ENCODE assay signal across 8 mouse cellular contexts in genomic region chrX:110814151-110814571, GRCm38 (mm10). TPM values are rescaled to one million over a fixed set of nuclear protein-coding genes. Genes with fewer than 3 reads are reported as not detected.
A peak's percentile ranks its signal among the peaks of the same experiment; 100 is the strongest.
DNase-seq lines count a peak whose midpoint lies in the region; ATAC-seq lines count a peak whose summit lies in the region.

Pou3f4 (plus strand) TSS chrX:110814280.

- H3K27ac ChIP-seq in embryonic facial prominence, embryonic 14.5 days (replicated peaks; ENCODE audit: low read depth, low read length) = peak within 1 kb of the TSS; percentile 13; the same call in 1 of the 2 replicates
- H3K27ac ChIP-seq in hindbrain, embryonic 11.5 days (ENCODE audit: low read depth, low read length) = peak within 1 kb of the TSS; percentile 89
- H3K27ac ChIP-seq in stomach, embryonic 15.5 days = no peak within 1 kb of the TSS

- peak; percentile 7 for DNase-seq in urinary bladder, postnatal 14 days (ENCODE audit: low spot score)
- DNase-seq in urinary bladder, postnatal 10 days (ENCODE audit: low spot score) = no peak
- DNase-seq in embryonic facial prominence, embryonic 14.5 days (ENCODE audit: low spot score) = peak; percentile 92
- DNase-seq in hindbrain, embryonic 11.5 days (ENCODE audit: low spot score) = peak; percentile 76
- peak; percentile 74 to 78 for DNase-seq in layer of hippocampus, postnatal 36 days
- peak; percentile 86 for DNase-seq in mesoderm, embryonic 11.5 days (ENCODE audit: low read depth, low spot score)
- DNase-seq in spleen, postnatal 14 days (ENCODE audit: low spot score in 2 of 2) = no peak

- peak within 1 kb of the TSS; percentile 54 for H3K9ac ChIP-seq in embryonic facial prominence, embryonic 14.5 days (ENCODE audit: low read depth, low read length)
- H3K9ac ChIP-seq in hindbrain, embryonic 11.5 days (ENCODE audit: low read depth, low read length) = peak within 1 kb of the TSS; percentile 74
- H3K9ac ChIP-seq in stomach, embryonic 15.5 days = no peak within 1 kb of the TSS

- peaks cover 23% of the 10 kb centered on the region for H3K27me3 ChIP-seq in embryonic facial prominence, embryonic 14.5 days (replicated peaks; ENCODE audit: control insufficient read depth, insufficient read depth, low read length)
- no peaks in the 10 kb centered on the region for H3K27me3 ChIP-seq in hindbrain, embryonic 11.5 days (ENCODE audit: control insufficient read depth, insufficient read depth, low read length)
- peaks cover 10% of the 10 kb centered on the region; the same call in 1 of the 2 replicates for H3K27me3 ChIP-seq in stomach, embryonic 15.5 days (replicated peaks)

- peak within 1 kb of the TSS; percentile 47 for H3K4me3 ChIP-seq in embryonic facial prominence, embryonic 14.5 days (ENCODE audit: low read depth, low read length)
- H3K4me3 ChIP-seq in hindbrain, embryonic 11.5 days (ENCODE audit: low read depth, low read length) = peak within 1 kb of the TSS; percentile 60
- peak within 1 kb of the TSS; percentile 39 for H3K4me3 ChIP-seq in stomach, embryonic 15.5 days (replicated peaks)

- H3K9me3 ChIP-seq in embryonic facial prominence, embryonic 14.5 days (ENCODE audit: control insufficient read depth, low read length) = no peaks in the 10 kb centered on the region
- H3K9me3 ChIP-seq in hindbrain, embryonic 11.5 days (ENCODE audit: control insufficient read depth, low read length) = no peaks in the 10 kb centered on the region
- no peaks in the 10 kb centered on the region for H3K9me3 ChIP-seq in stomach, embryonic 15.5 days

- peak; percentile 97 for ATAC-seq in embryonic facial prominence, embryonic 14.5 days (ENCODE audit: low read depth)
- ATAC-seq in hindbrain, embryonic 11.5 days (ENCODE audit: low FRiP score) = peak; percentile 87
- ATAC-seq in stomach, embryonic 15.5 days (ENCODE audit: insufficient read depth, low FRiP score, low read depth) = peak; percentile 94

- H3K36me3 ChIP-seq in embryonic facial prominence, embryonic 14.5 days (ENCODE audit: control insufficient read depth, insufficient read depth, low read length) = no peaks in the 10 kb centered on the region
- no peaks in the 10 kb centered on the region for H3K36me3 ChIP-seq in hindbrain, embryonic 11.5 days (ENCODE audit: control insufficient read depth, insufficient read depth, low read length)
- no peaks in the 10 kb centered on the region for H3K36me3 ChIP-seq in stomach, embryonic 15.5 days

- H3K4me1 ChIP-seq in embryonic facial prominence, embryonic 14.5 days (ENCODE audit: control insufficient read depth, insufficient read depth, low read length) = no peaks in the 10 kb centered on the region
- no peaks in the 10 kb centered on the region for H3K4me1 ChIP-seq in hindbrain, embryonic 11.5 days (replicated peaks; ENCODE audit: control insufficient read depth, insufficient read depth, low read length)
- no peaks in the 10 kb centered on the region for H3K4me1 ChIP-seq in stomach, embryonic 15.5 days

- WGBS in embryonic facial prominence, embryonic 14.5 days = 24% methylated on average over 20 of the region's 20 CpGs
- 15% methylated on average over 20 of the region's 20 CpGs for WGBS in hindbrain, embryonic 11.5 days
- 14% methylated on average over 20 of the region's 20 CpGs for WGBS in stomach, embryonic 15.5 days

- H3K4me2 ChIP-seq in embryonic facial prominence, embryonic 14.5 days (ENCODE audit: low read depth, low read length) = peak within 1 kb of the TSS; percentile 60
- H3K4me2 ChIP-seq in hindbrain, embryonic 11.5 days (replicated peaks; ENCODE audit: low read depth, low read length) = peak within 1 kb of the TSS; percentile 41
- H3K4me2 ChIP-seq in stomach, embryonic 15.5 days = peak within 1 kb of the TSS; percentile 67

RNA-seq across cellular contexts. Expression of gene Pou3f4, which starts in this region (rescaled TPM):
- polyA plus RNA-seq in embryonic facial prominence, embryonic 14.5 days (2014; fragmentation: Nextera tagmentation; extraction: Ambion mirVana) = 4.1 and 5.2 TPM in 2 replicates
- 18.1 and 28.1 TPM in 2 replicates for polyA plus RNA-seq in hindbrain, embryonic 11.5 days (2014; fragmentation: Nextera tagmentation; extraction: Ambion mirVana)
- total RNA-seq in layer of hippocampus, postnatal 36 days (2021) = 1 to 10 TPM; 4.4 to 5.2 TPM
- polyA plus RNA-seq in stomach, embryonic 15.5 days (2015; fragmentation: Nextera tagmentation; extraction: Ambion mirVana) = 0.39 and 0.54 TPM in 2 replicates

Comparison
In these comparisons a context has a peak if more than half of its experiments do, and no peak if none do; other contexts are left out.
1. DNase-seq: peak in urinary bladder, postnatal 14 days (single experiment), embryonic facial prominence, embryonic 14.5 days (single experiment), hindbrain, embryonic 11.5 days (single experiment), layer of hippocampus, postnatal 36 days (2 of 2) and mesoderm, embryonic 11.5 days (single experiment); none in urinary bladder, postnatal 10 days (single experiment) and spleen, postnatal 14 days (0 of 2).
2. Peak in ATAC-seq, H3K4me3 ChIP-seq and H3K4me2 ChIP-seq in stomach, embryonic 15.5 days; RNA of the gene not detected or under 1 TPM.
3. Peak in every context shown above with its lines, with median percentiles within 50 percentile points of each other: ATAC-seq, H3K4me2 ChIP-seq and H3K4me3 ChIP-seq.